Mouse (Mus musculus) megakaryocyte, adult 5-6 weeks (primary cell): ENCODE data around the gene Pcp4. TPM values are rescaled to one million over a fixed set of nuclear protein-coding genes. Genes with fewer than 3 reads are reported as not detected.

Source experiments
- ATAC-seq: 2 replicates; pipeline ENCODE4 v1.8.0; 2016; ENCODE audit warnings: mild to moderate bottlenecking, inconsistent platforms; ENCODE audit not compliant: poor library complexity, severe bottlenecking
- total RNA-seq, 2 experiments: library from RNA; stranded (forward) in 1 of 2; stranded (reverse) in 1 of 2; fragments of 153-499, 151-499 nt in 1 of 2; fragments of 221-1000, 200-1000 nt in 1 of 2; gene quantifications; 2 replicates each; pipeline versions ENCODE4 v1.2.3 to v1.2.4; 2015 to 2017

The Pcp4 gene
- total RNA-seq, 2 experiments from 2014 or later, result 1.6 TPM; not detected in 1

DNA sequence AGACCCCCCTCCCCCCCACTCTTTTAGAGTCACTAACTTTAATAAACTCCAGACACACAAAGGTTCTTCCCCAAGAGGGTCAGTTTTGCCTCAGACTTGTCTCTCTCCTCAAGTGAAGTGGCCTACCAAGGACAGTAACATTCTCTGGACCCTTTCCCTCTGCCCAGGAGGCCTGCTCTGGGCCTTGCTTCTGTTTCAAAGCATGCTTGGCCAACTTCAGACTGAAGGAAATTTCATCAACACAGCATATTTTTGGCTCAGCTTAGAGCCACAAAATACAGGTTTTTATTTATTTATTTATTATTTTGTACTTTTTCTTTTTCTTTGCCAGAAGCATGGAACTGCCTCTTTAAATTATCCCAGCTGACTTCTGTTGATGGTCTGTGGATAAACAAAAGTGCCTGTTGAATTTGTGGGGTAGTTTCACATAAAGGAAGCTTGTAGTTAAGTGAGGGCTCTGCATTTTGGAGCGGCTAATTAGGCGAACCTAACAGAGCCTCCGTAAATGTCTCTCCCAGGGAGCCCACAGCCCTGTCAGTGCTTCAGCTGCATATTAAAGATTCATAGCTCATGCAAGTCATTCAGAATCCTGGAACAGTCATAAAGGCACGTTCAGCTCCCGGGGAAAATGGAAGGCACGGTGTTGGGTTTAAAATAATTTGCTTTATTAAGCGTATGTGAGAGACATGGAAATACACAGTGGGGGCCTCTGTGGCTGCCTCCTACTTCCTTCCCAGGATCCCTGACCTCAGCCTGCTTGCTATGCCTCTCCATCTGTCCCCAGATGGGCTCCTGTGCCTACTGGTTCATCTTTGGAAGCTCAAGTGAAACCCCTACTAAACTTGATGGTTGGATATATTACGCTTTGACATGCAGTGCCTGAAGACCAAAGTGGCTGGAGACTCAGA is 96.2 kb downstream of the Pcp4 start:
- ATAC-seq, result no peak

- ATAC-seq, result no peak
Observed at GRCm38 (mm10) chr16:96567428-96567827, 100.0 kb downstream of the Pcp4 start.

Other genes with a start within 250 kb of the Pcp4 start
- gene B3galt5, start 231.8 kb upstream of the Pcp4 start, total RNA-seq (2015), result not detected in 2 replicates
- gene B3galt5, start 231.8 kb upstream of the Pcp4 start, total RNA-seq (2017), result 0.08 TPM in 1 of 2 replicates, not detected in the other
- 41.3 and 61.9 TPM in 2 replicates for gene Itgb2l, start 24.0 kb upstream of the Pcp4 start, total RNA-seq (2015)
- gene Itgb2l, start 24.0 kb upstream of the Pcp4 start, total RNA-seq (2017), result 67.6 and 76.1 TPM in 2 replicates